Mouse (Mus musculus) kidney, postnatal 10 days (tissue): ENCODE measurements around the gene Acsm1.
"Not testable (repeated sequence)": the region's sequence is repeated elsewhere in the genome, so short reads cannot be mapped to it uniquely, and the experiment has no call there.

Experiments
- DNase-seq: peaks from one replicate; pipeline ENCODE4 v3.0.0; 2021; ENCODE audit warnings: mixed read lengths

The Acsm1 gene

DNA sequence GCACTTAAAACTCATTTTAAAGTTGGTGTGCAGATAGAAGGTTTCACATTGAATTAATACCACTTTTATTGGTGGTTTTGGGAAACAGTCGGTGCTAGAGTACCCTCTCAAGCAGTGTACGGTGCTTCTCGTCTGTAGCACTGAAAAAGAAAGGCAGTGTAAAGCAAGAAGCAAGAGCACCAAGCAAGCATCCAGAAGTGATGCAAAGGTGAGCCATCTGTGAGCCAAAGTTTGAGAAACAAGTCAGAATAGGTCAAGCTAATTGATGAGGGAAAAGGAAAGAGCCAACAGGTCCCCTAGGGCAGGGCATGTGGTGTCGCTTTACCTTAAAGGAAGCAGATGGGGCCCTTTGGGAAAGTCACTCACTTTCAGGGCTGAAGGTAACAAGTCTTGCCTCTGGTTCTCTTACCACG is at the start of gene Acsm1:
Gene Acsm1 (plus strand): TSS at position 363 of the 413 bp plus-strand sequence.
- DNase-seq: no peak

DNA sequence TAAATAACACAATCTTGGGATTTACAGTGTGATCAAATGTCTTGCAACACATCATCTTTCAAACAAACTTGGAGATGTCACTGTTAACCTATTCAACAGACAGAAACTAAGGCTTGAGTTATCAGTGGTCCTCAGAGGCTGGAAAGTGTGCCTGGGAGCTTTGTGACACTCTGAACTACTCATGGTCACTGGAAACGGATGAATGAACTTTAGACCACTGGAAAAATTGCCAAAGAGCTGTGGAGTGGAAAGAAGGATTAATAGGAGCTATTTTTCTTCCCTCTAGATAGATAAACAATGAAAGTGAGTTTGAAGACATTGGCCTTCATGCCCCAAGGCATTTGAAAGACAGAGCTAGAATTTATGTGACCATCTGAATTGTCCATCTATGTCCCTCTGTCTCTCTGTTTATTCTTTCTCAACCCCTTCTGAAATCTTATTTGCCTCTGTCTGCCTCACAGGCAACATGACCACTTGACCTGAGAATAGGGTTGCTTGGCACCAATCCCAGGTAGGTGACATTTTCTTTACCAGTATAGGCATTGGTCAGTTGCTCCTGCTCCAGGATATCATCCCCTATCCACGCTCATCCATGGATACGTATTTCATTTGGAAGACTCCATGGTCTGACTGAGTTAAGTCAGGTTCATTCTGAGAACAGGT is 46.9 kb upstream of the Acsm1 start:
- no peak for DNase-seq

DNA sequence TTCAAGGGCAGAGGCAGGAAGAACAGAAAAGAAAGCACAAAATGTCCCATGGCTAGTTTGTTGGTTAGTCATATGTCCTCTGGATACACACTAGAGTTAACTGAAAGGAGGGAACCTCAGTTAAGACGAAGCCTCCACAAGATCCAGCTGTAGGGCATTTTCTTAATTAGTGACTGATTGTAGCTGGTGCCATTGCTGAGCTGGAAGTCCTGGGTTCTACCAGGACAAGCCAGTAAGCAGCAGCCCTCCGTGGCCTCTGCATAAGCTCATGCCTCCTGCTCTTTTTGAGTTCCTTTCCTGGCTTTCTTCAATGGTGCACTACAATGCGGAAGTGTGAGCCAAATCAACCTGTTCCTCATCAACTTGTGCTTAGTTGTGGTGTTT is 46.4 kb upstream of the Acsm1 start:
- DNase-seq: no peak

DNA sequence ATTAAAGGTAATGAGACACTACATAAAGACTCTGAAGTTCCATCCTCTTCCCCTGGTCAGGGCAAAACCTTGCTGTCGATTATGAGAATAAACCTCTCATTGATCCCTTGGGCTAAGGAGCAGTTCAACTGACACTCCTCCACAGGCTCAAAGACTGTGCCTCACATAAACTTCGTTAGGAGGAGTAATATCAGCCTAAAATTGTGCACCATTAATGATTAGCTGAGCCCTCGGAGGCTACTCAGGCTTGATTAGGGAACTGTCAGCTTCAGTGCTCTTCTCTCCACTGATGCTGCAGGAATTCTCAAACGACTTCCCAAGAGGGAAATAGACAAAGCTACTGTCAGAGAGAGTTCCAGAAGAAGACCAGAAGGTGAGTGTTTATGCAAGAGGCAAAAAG is 45.4 kb upstream of the Acsm1 start:
- DNase-seq: no peak

DNA sequence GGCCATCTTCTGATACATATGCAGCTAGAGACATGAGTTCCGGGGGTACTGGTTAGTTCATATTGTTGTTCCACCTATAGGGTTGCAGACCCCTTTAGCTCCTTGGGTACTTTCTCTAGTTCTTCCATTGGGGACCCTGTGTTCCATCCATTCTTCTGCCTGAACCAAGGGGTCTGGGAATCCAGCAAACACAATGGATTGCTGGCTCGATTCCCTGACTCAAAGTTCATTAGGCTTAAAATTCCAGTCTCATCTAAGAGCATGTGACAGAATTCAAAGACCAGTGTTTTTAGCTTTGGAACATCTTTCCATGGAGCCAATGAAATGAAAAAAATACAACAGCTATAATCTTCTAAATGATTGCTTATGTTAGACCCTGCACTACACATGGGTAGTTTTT is 44.4 kb upstream of the Acsm1 start:
- DNase-seq: not testable (repeated sequence)

DNA sequence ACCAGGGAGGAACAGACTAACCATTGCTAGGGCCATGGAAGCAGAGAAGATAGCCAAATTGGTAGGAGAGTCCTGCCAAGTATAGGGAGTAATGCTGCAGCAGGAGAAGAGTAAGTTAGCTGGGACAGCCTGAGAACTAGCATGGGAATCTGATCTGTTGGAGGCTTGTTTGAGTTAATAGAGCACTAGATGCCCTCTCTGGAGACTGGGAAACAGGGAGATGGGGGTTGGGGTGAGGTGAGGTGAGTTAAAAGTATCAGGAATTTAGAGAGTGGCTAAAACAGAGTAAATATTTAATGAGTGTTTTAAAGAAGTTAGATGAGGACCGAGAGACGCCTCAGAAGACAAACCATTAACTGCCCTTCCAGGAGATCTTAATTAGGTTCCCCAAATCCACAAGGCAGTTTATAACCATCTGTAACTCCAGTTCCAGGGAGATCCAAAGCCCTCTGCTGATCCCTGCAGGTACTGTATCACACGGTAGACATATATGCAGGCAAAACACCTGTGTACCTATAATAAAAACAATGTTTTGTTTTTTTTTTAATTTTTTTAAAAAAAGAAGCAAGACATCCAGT is 12.2 kb upstream of the Acsm1 start:
- peak; percentile 32 for DNase-seq

DNA sequence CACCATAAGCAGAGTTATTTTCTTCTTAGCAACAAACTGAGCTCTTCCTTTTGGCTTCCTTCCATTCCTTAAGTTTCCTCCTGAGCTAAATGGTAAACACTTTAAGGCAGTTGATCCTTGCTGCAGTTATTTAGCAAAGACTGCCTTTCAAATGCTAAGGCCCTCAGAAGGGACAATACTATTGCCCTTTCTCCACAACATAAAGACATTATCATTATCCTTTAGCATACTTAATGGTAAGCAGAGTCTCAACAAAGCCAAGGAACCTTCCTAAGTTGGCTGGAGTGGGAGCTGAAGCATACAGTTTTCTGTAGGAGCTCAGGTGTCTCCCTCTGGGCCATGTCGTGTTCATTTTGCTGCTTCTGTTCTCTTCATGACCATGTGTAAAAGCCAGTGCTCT is 11.5 kb upstream of the Acsm1 start:
- no peak for DNase-seq

DNA sequence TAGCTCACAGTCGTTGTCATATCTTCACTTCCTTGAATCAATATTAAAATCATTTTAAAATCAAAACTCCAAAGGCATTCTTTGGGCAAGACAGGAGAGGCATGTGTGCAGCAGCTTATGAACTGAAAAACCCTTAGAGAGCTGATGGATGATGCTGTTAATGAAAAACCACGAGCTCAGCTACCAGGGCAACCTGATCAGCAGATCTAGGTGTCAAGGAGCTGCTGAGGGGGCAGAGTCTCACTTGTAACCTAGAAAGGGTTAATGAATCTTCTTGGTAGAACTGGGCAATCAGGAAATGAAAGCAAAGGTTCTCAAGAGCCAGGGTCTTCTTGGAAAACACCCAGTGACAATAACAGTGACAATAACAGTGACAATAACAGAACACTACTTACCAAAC is 10.3 kb upstream of the Acsm1 start:
- peak; percentile 28 for DNase-seq

DNA sequence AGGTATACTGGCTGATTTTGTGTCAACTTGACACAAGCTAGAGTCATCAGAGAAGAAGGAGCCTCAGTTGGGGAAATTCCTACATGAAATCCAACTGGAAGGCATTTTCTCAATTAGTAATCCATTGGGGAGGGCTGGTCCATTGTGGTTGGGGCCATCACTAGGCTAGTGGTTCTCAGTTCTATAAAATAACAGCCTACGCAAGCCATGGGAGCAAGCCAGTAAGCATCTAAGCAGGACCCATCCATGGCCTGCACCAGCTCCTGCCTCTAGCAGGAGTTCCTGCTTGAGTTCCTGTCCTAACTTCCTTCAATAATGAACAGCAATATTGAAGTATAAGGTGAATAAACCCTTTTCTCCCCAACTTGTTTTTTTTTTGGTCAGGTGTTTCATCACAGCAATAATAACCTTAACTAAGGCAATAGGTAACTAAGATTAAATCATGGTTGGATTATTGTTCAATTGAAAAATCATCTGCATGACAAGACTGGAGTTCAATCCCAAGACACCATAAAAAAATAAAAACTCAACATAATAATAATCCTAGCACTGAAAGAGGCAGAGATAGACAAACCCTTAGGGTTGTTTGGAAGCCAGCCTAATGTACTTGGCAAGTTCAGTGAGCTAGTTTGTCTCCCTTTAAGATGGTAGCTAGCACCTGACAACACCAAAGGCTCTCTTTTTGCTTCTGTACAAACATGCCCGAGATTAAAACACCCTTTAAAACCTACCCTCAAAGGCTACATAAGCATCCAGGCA is 5.5 kb upstream of the Acsm1 start:
- no peak for DNase-seq

DNA sequence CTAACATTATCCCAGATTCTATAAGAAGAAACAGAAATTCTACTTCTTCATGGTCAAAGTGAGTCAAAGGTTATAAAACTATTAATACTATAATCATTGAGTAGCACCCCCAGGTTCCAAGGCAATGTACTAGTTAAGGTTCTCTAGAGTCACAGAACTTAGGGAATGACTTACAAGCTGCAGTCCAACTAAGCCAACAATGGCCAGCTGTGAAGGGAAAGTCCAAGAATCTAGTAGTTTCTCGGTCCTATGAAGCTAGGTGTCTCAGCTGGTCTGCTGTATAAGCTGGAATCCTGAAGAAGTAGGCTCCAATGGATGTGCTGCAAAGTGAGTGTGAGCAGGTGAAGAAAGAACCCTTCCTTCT is 4.9 kb upstream of the Acsm1 start:
- DNase-seq: no peak

DNA sequence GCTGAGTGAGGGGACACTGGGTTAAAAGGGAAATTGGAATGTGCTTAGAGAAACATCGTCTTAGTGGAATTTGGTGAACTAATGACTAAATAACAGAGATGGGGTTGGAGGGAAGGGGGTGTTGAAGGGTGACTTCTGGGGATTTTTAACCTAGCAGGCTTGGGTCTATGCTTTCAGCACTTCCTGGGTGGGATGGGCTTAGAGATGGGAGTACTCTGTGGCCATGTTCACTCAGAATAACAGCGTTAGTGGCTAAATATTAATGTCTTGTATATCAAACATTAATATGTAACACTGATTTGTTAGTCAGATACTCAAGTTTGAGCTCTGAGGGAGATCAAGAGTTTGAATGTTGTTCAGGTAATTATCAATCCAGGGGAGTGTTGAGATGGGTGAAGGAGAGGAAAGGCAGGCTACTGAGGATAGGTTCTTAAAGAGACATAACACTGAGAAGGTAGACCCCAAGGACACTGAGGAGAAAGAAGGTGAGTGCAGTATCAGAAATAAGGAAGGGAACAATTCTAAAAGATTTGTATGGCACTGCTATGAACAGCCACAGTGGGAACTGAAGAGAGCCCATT is 1.8 kb upstream of the Acsm1 start:
- DNase-seq: peak; percentile 37

DNA sequence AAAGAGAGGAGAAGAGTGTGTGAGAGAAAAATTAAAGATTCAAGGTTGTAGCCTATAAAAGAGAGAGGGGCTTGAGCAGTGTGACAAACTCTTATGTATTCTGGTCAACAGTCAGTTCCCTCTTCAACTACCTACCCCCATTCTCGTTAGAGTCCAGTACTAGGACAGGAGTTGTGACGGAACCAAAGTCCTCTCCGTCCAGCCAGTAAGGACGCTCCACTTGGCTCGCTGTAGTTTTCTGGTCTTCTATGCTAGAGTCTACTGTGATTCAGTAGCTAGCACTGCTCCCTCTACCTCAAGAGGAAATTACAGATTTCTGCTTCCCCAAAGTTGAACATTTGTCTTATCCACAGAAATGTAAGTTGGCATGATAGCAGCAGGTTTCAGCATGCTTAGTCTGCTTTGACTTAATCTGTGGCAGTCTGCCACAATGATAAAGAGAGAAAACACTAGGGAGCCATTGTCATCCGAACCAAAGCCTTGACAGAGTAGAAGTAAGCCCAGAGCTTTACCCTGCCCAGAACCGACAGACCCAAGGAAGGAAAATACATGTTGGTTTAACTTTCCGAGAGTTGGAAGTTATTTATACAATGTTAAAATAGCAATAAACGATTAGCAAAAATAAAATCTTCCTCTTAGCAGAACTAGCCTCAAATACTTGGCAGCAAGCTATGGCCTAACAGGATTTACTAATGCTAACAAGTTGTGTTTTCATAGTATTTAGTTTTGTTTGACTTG is 731 bp upstream of the Acsm1 start:
- DNase-seq: peak; percentile 41

DNA sequence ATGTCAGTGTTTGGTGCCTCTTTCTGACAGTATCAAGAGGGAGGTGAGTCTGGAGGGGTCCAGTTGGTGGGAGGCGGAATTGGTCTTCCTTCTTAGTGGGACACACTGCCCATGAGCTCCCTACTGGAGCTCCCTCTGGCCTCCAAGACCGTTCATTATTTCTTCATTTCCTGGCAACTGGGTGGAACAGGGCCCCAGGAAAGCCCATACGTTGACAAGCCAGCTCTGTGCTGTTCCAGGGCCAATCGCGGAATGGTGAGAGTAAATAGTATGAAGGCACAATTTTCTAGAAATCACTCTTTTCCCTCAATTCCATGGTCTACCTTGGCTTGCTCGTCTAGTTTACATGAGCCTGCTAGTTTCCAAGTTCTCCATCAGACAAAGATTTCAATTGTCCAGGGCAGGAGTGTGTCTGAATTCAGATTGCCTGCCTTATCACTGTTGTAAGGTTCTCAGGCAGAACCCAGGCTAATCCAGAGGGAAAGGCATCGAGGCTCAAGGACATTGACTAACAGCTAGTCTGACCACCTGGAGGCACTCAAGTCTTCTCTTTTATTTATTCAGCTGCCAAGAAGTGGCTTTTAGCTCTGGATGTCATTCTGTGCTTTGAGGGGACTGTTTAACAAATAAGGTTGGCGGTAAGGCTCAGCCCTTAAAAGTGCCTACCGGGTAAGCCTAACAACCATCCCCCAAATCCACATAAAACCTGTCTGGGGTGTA is 1.1 kb downstream of the Acsm1 start:
- DNase-seq: no peak

DNA sequence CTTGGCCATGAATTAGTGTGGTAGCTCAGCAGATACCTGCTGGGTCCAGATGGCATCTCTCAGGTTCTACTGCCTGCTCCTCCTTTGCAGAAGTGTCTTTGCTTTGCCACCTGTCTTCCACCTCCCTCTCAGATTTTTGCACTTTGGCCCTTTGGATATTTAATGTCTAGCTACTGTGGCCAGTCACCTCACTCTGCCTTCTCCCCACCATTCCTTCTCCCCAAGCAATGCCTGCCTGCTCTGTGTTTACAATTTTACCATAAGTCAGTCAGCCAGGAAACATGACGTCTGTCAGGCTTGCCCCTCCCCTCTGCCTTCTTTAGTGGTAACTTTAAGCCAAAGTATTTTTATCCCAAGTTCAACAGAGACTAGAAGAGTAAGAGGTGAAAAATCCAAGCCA is 9.7 kb downstream of the Acsm1 start:
- no peak for DNase-seq

DNA sequence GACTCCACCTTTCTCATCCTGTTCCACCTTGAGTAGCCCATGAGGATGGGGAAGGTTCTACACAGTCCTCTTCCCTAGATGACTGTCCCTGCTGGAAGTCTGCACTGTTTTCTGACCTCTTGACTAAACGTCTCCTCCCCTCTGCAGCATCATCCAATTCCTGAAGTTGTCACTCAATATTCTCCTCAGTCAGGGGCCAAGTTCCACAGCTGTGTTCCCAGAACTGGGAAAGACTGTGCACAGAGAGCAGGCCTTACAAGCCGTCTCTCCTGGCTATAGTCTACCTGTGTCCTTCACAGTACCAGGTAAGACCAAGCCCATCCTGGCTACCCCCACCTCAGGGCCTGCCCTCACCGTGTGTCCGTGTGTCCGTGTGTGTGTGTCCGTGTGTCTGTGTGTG is 10.8 kb downstream of the Acsm1 start:
- peak; percentile 32 for DNase-seq

DNA sequence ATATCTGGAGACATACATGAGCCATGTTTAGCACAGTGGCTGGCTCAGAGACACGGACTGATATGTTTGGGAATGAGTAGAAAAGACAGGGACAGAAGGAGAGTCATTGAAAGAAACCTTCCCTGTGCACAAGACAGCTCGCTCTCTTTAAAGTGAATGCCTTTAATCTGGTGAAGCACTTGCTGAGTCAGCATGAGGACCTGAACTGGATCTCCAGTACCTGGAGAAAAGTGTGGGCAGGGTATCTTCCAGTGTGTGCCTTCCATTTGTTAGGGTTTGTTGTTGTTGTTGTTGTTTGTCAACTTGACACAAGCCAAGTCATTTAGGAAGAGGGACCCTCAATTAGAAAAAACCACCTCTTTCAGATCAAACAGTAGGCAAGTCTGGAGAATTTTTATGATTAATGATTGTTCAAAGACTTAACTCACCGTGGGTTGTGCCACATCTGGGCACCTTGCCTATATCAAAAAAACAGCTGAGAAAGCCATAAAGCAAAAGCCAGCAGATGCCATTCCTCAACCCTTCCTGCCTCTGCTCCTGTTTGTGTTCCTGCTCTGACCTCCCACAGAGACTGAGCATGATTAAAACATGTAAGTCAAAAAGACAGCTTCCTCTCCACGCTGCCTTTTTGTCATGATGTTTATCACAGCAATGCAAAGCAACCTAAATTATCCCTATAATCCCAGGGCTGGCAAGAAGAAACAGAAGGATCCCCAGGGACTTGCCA is 11.5 kb downstream of the Acsm1 start:
- peak; percentile 19 for DNase-seq

DNA sequence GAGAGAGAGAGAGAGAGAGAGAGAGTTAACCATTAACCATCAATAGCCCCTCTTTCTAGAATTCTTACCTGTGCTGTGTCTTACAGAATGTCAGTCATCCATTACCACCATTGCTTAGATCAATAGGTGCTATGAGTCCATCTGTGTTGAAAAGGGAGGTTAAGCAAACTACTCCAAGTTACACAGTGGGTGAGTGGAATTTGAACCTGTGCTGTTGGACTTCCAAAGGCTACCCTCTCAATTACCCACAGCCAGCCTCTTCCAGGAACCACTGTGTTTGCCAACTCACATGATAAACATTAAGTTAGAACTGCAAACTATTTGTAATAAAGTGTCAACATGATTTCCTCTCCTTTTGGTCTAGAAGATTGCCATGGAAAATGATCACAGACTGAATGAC is 13.3 kb downstream of the Acsm1 start:
- DNase-seq: no peak

DNA sequence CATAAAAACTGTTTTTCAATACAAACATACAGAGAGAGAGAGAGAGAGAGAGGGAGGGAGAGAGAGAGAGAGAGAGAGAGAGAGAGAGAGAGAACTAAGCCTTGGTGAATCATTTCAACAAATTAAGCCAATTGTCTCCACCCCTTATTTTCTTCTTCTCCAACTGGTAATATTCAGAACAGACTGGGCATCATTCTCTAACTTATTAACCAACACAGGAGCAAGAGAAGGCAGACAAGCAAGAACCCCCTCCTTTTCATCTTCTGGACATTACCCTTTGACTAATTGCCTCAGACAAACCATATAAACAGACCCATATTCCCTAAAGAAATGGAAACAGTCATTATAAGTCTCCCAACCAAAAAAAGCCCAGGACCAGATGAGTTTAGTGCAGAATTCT is 31.9 kb downstream of the Acsm1 start:
- DNase-seq: no peak

DNA sequence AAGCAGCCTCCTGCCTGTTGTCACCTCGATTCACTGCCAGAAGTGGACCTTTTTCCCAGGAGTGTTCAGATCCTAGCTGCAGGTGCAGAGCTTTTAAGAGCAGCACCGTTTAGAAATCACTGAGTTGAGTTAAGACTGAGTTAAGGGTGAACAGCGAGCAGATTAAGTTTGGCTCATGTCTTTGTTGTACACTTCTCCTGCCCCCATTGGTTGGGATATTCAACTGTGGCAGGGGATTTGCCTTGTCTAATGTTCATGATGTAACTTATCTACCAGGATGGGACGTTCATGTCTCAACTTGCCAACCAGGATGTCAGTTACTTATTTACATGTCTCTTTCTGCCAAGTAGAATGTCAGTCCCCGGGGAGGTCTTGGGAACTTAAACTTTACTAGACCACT is 35.5 kb downstream of the Acsm1 start:
- no peak for DNase-seq

DNA sequence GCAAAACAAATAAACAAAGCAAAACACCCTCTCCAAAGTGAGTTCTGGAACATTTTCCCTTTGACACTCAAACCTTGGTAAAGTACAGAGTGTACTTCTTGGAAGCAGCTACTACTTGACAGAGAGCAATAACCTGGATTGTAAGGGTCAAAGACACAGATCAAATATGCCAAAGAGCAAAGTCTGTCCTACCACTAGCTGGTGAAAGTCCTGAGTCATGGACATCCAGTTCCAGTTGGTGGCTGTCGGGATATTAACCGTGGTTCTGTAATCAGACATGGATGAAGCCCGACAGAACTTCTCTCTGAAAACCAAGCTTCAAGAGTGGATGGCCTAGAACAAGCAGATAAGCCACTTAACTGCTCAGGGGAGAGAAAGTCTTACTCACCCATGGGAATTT is 61.1 kb downstream of the Acsm1 start:
- DNase-seq: no peak

DNA sequence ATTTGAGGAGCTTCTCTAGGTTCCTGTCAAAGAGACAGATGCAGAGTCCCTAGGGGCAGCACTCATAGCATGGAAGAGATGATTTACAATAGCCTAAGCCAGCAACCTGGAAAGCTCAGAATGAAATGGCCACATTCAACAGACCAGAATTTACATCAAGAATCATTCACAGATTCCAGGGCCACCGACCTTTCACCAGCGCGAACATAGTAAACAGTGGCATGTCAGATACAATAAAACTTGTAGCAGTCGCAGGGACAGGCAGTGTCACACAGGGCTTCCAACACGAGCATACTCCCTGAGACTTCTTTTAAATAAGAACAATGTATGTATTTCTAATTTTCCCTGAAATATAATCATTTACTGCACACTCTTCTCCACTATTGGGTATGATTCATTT is 63.6 kb downstream of the Acsm1 start:
- peak; percentile 13 for DNase-seq

DNA sequence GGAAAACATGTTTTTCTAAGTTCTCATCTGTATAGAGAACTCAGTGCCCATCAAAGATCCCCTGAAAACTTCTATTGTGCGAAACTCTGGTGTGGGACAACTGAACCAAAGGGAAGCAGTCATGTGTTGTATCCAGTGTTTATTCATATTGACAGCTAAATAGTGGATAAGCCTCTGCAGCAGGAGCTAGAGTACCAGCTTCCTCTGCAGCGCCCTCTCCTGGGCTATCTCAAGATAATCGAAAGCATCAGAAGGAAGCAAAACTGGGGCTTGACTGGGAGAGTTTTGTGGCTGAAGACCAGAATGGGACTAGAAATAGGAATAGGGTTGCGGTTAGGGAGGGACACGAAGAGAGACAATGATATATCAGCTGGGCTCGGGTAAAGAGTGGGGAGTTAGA is 64.1 kb downstream of the Acsm1 start:
- peak; percentile 57 for DNase-seq
